Mouse (Mus musculus) CD4-positive, CD25-positive, alpha-beta regulatory T cell, adult 4 months (primary cell): Measurements from ENCODE around the gene Tnfrsf12a. TPM values are rescaled to one million over a fixed set of nuclear protein-coding genes. Genes with fewer than 3 reads are reported as not detected.
A peak's percentile ranks its signal among the peaks of the same experiment; 100 is the strongest.

ENCODE experiments used
- ATAC-seq: one replicate; pipeline ENCODE4 v1.8.0; 2017
- polyA plus RNA-seq, 2 experiments: library from polyadenylated mRNA; unstranded; fragments of 100-300 nt; shearing (Covaris generic); gene quantifications; one replicate each; pipeline ENCODE4 v1.2.1; 2017

Tnfrsf12a gene
- polyA plus RNA-seq, 2 experiments from 2014 or later, result 5.3 to 6.2 TPM

GRCm38 (mm10) chr17:23680336-23680735 lies 3.1 kb upstream of the Tnfrsf12a start:
- no peak for ATAC-seq

GRCm38 (mm10) chr17:23679127-23679835 lies 2.0 kb upstream of the Tnfrsf12a start, which contains the start of gene Cldn6:
Gene Cldn6, plus strand, starts transcription at chr17:23679249.
- ATAC-seq, result no peak

GRCm38 (mm10) chr17:23676473-23677031 lies 716 bp downstream of the Tnfrsf12a start:
- no peak for ATAC-seq

DNA sequence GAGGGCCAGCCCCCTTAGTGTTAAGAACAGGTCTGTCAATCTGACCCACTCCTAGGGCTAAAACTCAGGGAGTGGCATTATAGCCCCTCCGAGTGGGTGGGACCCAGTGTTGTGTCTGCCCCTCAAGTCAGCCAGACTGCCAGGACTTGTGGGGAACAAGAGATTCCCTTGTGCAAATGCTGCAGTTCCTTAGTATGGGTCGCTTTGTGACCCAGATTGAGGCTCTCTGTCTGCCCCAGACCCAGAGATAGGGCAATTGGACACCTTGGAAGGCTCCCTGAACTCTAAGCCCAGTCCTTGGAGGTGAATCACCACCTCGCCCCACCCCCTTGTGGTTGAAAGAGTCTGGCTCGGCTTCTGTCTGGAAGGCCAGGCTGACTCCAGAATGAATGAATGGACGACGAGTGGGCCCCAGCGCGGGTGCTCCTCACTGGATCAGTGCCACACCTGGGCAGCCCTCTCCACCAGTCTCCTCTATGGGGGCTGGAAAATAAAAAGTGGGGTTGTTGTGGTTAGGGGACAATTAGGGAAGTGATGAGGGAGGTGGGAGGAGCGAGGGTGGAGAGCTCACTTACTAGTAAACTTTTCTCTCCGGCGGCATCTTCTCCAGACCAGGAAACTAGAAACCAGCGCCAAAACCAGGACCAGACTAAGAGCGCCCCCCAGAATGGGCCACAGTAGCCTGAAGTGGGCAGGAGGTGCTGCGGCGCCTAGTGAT lies 1.5 kb downstream of the Tnfrsf12a start:
- no peak for ATAC-seq

DNA sequence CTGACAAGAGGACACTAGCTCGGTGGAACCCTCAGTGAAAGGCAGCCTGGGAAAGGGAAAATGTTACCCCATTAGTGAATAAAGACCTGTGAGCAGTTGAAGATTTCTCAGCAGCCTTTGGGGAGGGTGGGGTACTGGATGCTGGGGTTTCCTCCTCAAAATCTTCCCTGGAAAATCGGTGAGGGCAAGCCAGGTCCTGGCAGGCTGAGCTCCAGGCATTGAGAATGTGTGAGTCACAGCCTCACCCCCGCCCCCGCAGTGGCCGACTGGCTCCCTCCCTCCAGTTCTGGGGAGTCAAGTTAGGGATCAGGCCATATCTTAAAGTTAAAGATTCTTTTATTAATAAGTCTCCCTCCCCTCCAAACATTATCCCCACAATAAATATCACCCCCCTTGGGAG lies 2.1 kb downstream of the Tnfrsf12a start:
- ATAC-seq, result no peak

GRCm38 (mm10) chr17:23674271-23674952 lies 2.9 kb downstream of the Tnfrsf12a start:
- no peak for ATAC-seq

- peak; percentile 91 for ATAC-seq
Observed at GRCm38 (mm10) chr17:23673424-23674073, 3.7 kb downstream of the Tnfrsf12a start, which contains the start of the genes Hcfc1r1 and Thoc6. Gene Hcfc1r1, plus strand, starts transcription at chr17:23673596. Gene Thoc6, minus strand, starts transcription at chr17:23673882.

- no peak for ATAC-seq
Observed at GRCm38 (mm10) chr17:23672761-23673160, 4.5 kb downstream of the Tnfrsf12a start.

DNA sequence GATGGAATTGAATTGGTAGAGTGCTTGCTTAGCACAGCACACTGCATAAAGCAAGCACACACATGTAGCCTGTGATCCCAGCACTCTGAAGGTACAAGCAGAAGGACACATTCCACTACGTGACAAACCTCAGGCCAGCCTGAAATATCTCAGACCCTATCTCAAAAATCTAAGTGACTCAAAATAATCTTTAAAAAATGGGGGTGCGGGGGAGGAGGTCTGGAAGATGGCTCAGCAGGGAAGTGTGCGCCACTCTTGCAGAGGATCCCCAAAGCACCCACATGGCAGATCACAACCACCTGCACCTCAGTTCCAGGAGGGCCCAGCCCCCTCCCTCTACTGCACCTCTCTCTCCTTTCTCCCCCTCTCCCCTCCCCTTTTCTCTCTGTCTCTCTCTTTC lies 5.7 kb downstream of the Tnfrsf12a start:
- ATAC-seq, result no peak

DNA sequence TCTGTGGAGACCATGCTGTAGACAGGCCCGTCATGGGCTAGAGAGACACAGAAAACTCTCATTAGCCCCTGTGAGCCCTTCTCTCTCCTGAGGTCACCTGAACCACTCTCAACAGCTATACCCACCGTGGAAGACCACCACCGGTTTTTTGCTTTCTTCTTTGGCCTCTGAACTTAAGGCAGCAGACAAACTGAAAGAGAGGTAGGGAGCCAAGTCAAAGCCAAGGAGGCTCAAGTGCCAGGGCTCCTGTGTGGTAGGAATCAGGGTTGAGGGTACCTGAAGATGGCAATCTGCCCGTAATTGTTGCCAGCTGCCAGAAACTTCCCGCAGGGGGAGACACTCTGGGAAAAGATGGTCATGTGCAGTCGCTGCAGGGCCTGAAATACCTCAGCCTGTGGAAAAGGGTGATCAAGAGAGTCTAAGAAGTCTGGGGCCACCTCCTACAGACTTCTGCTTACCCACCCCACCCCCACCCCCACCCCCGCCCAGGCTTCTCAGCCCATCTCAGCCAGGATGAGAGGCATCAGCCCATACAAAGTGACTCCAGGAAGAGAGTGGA lies 6.7 kb downstream of the Tnfrsf12a start:
- ATAC-seq, result no peak

DNA sequence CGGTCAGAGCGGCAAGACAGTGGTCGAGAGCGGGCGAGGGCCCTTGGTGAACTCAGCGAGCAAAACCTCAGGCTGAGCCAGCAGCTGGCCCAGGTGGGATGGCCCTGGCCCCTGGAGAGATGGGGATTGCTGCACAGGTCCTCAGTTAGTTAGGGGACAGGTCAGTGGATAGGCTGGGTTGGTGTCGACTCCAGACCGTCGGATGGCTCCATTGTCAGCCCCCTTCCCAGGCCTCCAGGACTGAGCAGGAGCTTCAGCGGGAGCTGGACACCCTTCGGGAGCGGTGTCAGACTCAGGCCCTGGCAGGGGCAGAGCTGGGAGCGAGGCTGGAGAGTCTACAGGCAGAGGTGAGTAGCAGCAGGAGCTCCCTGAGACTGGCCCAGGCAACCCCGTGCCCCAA lies 11.8 kb downstream of the Tnfrsf12a start:
- no peak for ATAC-seq

GRCm38 (mm10) chr17:23664556-23665021 lies 12.7 kb downstream of the Tnfrsf12a start:
- peak; percentile 60 for ATAC-seq

- ATAC-seq, result no peak
Observed at GRCm38 (mm10) chr17:23661526-23661925, 15.7 kb downstream of the Tnfrsf12a start.

DNA sequence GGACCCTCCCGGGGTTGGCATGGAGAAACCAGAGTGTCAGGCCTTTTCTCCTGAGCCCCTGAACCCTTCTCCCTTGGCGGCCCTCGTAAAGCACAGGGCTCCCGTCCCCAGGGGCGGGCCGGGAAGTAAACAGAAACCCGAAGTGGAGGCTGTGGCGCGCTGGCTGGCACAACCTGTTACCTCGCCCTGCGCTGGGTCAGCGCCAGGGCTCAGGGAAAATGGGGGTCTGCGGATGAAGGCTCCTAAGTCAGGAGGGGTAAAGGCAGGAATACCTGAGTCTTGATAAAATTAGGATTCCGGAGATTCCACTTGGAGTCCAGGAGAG lies 16.4 kb downstream of the Tnfrsf12a start:
- no peak for ATAC-seq

- peak; percentile 57 for ATAC-seq
Observed at GRCm38 (mm10) chr17:23660117-23660875, 17.0 kb downstream of the Tnfrsf12a start, which contains the start of gene Bicdl2. Gene Bicdl2, plus strand, starts transcription at chr17:23660506.

GRCm38 (mm10) chr17:23658450-23658849 lies 18.8 kb downstream of the Tnfrsf12a start:
- ATAC-seq, result no peak

GRCm38 (mm10) chr17:23654410-23654809 lies 22.9 kb downstream of the Tnfrsf12a start:
- ATAC-seq, result no peak

DNA sequence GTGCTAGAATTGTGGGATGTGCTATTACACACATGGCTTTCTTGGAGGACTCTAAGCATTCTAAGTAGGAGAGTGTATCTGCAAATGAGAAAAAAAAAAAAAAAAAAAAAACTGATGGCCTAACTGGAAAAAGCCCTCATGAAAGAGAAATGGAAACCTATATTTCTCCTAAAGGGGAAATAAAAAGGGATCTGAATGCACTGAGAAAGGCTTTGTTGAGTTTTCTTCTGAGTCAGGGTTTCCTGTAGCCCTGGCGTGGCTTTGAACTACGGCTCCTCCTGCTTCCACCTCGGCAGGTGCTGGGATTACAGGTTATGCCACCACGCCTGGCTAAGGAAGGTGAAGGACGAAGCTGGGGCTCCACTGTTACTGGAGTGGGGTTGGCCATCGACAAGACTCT lies 23.3 kb downstream of the Tnfrsf12a start:
- ATAC-seq, result no peak

- no peak for ATAC-seq
Observed at GRCm38 (mm10) chr17:23653324-23653723, 23.9 kb downstream of the Tnfrsf12a start.

- ATAC-seq, result no peak
Observed at GRCm38 (mm10) chr17:23651363-23651762, 25.9 kb downstream of the Tnfrsf12a start.

DNA sequence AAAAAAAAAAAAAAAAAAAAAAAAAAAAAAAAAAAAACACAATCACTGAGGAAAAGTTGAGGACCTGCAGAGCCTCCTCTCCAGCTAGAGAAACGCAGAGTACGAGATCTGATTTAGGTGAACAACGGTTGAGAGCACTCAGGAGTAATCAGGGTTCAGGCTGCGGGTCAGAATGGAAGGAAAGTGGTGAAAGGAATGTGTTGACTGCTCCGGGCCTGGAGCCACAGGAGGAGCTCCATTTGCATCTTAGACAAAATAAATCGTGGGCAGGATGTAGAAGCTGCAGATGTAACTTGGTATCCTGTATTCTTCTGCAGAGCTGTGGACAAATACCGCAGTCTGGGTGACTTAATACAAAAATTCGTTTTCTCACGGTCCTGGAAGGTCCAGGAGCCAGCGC lies 31.4 kb downstream of the Tnfrsf12a start:
- ATAC-seq, result no peak
